ENCODE assay signal across 10 mouse cellular contexts in the genomic region with DNA sequence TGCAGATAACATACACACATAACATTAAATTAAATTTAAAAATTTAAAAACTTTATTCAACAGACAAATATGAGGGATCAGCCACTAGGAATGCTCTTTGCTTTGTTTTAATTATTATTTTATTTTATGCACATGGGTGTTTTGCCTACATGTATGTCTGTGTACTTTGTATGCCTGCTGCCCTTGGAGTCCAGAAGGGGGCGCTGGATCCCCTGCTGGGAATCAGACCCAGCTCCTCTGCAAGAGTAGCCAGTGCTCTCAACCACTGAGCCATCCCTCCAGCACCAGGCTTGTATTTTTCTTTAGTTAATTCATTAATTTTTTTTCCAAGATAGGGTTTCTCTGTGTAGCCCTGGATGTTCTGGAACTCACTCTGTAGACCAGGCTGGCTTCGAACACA.
DNase-seq lines count a peak whose midpoint lies in the region; ATAC-seq and TF ChIP-seq lines count a peak whose summit lies in the region.
"Had no signal": no experiment of that assay in that cellular context is flagged by ENCODE, and none has a peak within 500 bp of the region (broad histone marks: within the 10 kb centered on the region; RNA-seq: fewer than 3 reads in every experiment).

No protein-coding gene starts in this region.

- no peak overlapping the region for H3K4me3 ChIP-seq in heart, embryonic 13.5 days
- no peak overlapping the region for H3K4me3 ChIP-seq in ES-Bruce4 (ENCODE audit: low read depth, low read length)
- H3K4me3 ChIP-seq in bone marrow macrophage, adult 2 months (ENCODE audit: insufficient read depth, low read length) = no peak overlapping the region
- no peak overlapping the region for H3K4me3 ChIP-seq in liver, embryonic 16.5 days (ENCODE audit: low read depth, low read length)
- H3K4me3 ChIP-seq: embryonic facial prominence, embryonic 13.5 days; lung, embryonic 15.5 days had no signal

- TF ChIP-seq POLR2A in ES-Bruce4 (IDR thresholded peaks at IDR 0.05; ENCODE audit: insufficient read depth, low read length) = no peak
- TF ChIP-seq POLR2A in bone marrow macrophage, adult 2 months (IDR thresholded peaks at IDR 0.05; ENCODE audit: borderline replicate concordance, low read depth, low read length) = no peak

- H3K27ac ChIP-seq in heart, embryonic 13.5 days (replicated peaks) = 0 out of 2 replicates have a peak overlapping the region, but pooled peaks have one; percentile 24
- H3K27ac ChIP-seq in ES-Bruce4 (ENCODE audit: insufficient read depth, low read length) = no peak overlapping the region
- H3K27ac ChIP-seq in bone marrow macrophage, adult 2 months (ENCODE audit: insufficient read depth, low read depth, low read length) = no peak overlapping the region
- H3K27ac ChIP-seq in liver, embryonic 16.5 days (ENCODE audit: low read length) = peak overlapping the region; percentile 100
- H3K27ac ChIP-seq: embryonic facial prominence, embryonic 13.5 days; lung, embryonic 15.5 days had no signal

- no peaks in the 10 kb centered on the region for H3K9me3 ChIP-seq in heart, embryonic 13.5 days
- H3K9me3 ChIP-seq in ES-Bruce4 (replicated peaks; ENCODE audit: control insufficient read depth, insufficient read depth, low read length, poor library complexity, severe bottlenecking) = no peaks in the 10 kb centered on the region
- peaks cover 4% of the 10 kb centered on the region; the same call in 1 of the 2 replicates for H3K9me3 ChIP-seq in liver, embryonic 16.5 days (replicated peaks; ENCODE audit: control insufficient read depth, low read length)
- H3K9me3 ChIP-seq: embryonic facial prominence, embryonic 13.5 days; lung, embryonic 15.5 days had no signal

- H3K9ac ChIP-seq in heart, embryonic 13.5 days = no peak overlapping the region
- no peak overlapping the region for H3K9ac ChIP-seq in ES-Bruce4 (ENCODE audit: low read depth, poor library complexity, severe bottlenecking)
- H3K9ac ChIP-seq in liver, embryonic 16.5 days (ENCODE audit: low read depth, low read length) = peak overlapping the region; percentile 47
- H3K9ac ChIP-seq: embryonic facial prominence, embryonic 13.5 days; lung, embryonic 15.5 days had no signal

- H3K27me3 ChIP-seq in heart, embryonic 13.5 days (replicated peaks) = 0 out of 2 replicates have a peak, but pooled peaks cover 1% of the 10 kb centered on the region
- no peaks in the 10 kb centered on the region for H3K27me3 ChIP-seq in ES-Bruce4 (ENCODE audit: control insufficient read depth, insufficient read depth, low read length, poor library complexity, severe bottlenecking)
- no peaks in the 10 kb centered on the region for H3K27me3 ChIP-seq in liver, embryonic 16.5 days (ENCODE audit: control insufficient read depth, insufficient read depth, low read depth, low read length)
- H3K27me3 ChIP-seq: embryonic facial prominence, embryonic 13.5 days; lung, embryonic 15.5 days had no signal

- no peak for TF ChIP-seq EP300 in ES-Bruce4 (IDR thresholded peaks at IDR 0.05; ENCODE audit: insufficient read depth, low read depth, low read length)

- no peaks in the 10 kb centered on the region for H3K36me3 ChIP-seq in heart, embryonic 13.5 days
- H3K36me3 ChIP-seq in ES-Bruce4 (ENCODE audit: control insufficient read depth, insufficient read depth, low read length, poor library complexity, severe bottlenecking) = no peaks in the 10 kb centered on the region
- no peaks in the 10 kb centered on the region for H3K36me3 ChIP-seq in liver, embryonic 16.5 days (ENCODE audit: control insufficient read depth, insufficient read depth)
- H3K36me3 ChIP-seq: embryonic facial prominence, embryonic 13.5 days; lung, embryonic 15.5 days had no signal

- WGBS in heart, embryonic 13.5 days = 50% methylated on average over 2 of the region's 2 CpGs
- WGBS in liver, embryonic 16.5 days (ENCODE audit: insufficient replicate concordance) = 41% methylated on average over 2 of the region's 2 CpGs

- TF ChIP-seq CTCF in ES-Bruce4 (IDR thresholded peaks at IDR 0.05; ENCODE audit: low read depth, low read length) = peak; percentile 72
- peak; percentile 30; the same call in 1 of the 2 replicates for TF ChIP-seq CTCF in bone marrow macrophage, adult 2 months (IDR thresholded peaks at IDR 0.05; ENCODE audit: low read depth, low read length)

- peaks cover 15% of the 10 kb centered on the region for H3K4me1 ChIP-seq in heart, embryonic 13.5 days
- no peaks in the 10 kb centered on the region for H3K4me1 ChIP-seq in ES-Bruce4 (ENCODE audit: control insufficient read depth, insufficient read depth, low read length)
- H3K4me1 ChIP-seq in bone marrow macrophage, adult 2 months (ENCODE audit: control insufficient read depth, insufficient read depth, low read length) = peaks cover 4% of the 10 kb centered on the region; the same call in 1 of the 2 replicates
- peaks cover 62% of the 10 kb centered on the region for H3K4me1 ChIP-seq in liver, embryonic 16.5 days (ENCODE audit: control insufficient read depth, low read depth, low read length)
- H3K4me1 ChIP-seq: embryonic facial prominence, embryonic 13.5 days; lung, embryonic 15.5 days had no signal

- intact Hi-C loops in gastrocnemius, postnatal 36 days (cut with DNase I) = no loop called here

- ATAC-seq in heart, embryonic 13.5 days (ENCODE audit: extremely low read depth, insufficient number of reproducible peaks, low FRiP score, low TSS enrichment) = no peak
- ATAC-seq in liver, embryonic 16.5 days (ENCODE audit: low read depth) = peak; percentile 17

- DNase-seq in heart, adult 18-20 months = no peak
- DNase-seq in thymus, postnatal 14 days = peak; percentile 47
- DNase-seq in gastrocnemius, postnatal 36 days = no peak
- no peak for DNase-seq in left cerebral cortex, adult 9 months (ENCODE audit: low spot score in 2 of 2)

- no peak overlapping the region for H3K4me2 ChIP-seq in heart, embryonic 13.5 days
- H3K4me2 ChIP-seq in liver, embryonic 16.5 days (ENCODE audit: low read depth, low read length) = peak overlapping the region; percentile 64
- H3K4me2 ChIP-seq: embryonic facial prominence, embryonic 13.5 days; lung, embryonic 15.5 days had no signal

Comparison
In these comparisons a context has a peak if more than half of its experiments do, and no peak if none do; other contexts are left out.
1. H3K27ac ChIP-seq: peak in heart, embryonic 13.5 days (single experiment) and liver, embryonic 16.5 days (single experiment); none in ES-Bruce4 (single experiment) and bone marrow macrophage, adult 2 months (single experiment).